Mouse (Mus musculus): ENCODE results near the gene Rnls.

- TF ChIP-seq CTCF (IDR thresholded peaks at IDR 0.05; ENCODE audit: low read depth, low read length) (no peak), GATA1 (IDR thresholded peaks at IDR 0.05; ENCODE audit: borderline replicate concordance, low read length) (no peak), POLR2AphosphoS5 (IDR thresholded peaks at IDR 0.05; ENCODE audit: insufficient replicate concordance, low read depth, low read length) (no peak), TAL1 (conservative IDR thresholded peaks at IDR 0.05; ENCODE audit: low read depth, low read length) (no peak), GATA2 (IDR thresholded peaks at IDR 0.05; ENCODE audit: borderline replicate concordance, low read depth, low read length) (no peak)
These were observed 166.0 kb downstream of the Rnls start for GRCm38 (mm10) chr19:33225858-33226705.
